ENCODE assay signal across 11 mouse cellular contexts in the genomic region with DNA sequence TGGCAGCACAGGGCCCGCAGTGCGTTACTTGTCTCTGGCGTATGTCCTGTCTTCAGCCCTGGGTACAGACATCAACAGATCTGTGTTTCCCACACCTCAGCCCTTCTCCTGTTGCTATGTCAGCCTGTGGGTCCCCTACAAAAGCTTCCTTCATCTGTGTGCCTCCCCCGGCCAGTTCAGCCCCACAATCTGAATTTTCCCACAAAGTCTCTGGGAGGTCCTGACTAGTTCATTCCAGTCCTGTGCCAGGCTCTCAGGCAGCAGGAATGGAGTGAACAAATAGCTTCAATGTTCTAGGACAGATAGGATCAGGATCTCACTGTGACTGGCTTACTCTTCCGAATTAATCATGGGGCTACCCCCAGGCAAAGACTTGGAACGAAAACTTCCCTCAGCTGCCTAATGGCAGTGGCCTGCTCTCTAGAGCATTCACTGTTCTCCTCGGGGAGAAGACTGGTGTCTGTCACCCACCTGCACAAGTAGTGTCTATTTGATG. TPM values are rescaled to one million over a fixed set of nuclear protein-coding genes. Genes with fewer than 3 reads are reported as not detected.
DNase-seq lines count a peak whose midpoint lies in the region; ATAC-seq and TF ChIP-seq lines count a peak whose summit lies in the region.
"Had no signal": no experiment of that assay in that cellular context is flagged by ENCODE, and none has a peak within 500 bp of the region (broad histone marks: within the 10 kb centered on the region; RNA-seq: fewer than 3 reads in every experiment).

No protein-coding gene starts in this region.

- no peaks in the 10 kb centered on the region for H3K36me3 ChIP-seq in forebrain, postnatal 0 days (ENCODE audit: insufficient read depth)
- no peaks in the 10 kb centered on the region for H3K36me3 ChIP-seq in forebrain, embryonic 15.5 days
- H3K36me3 ChIP-seq in kidney, postnatal 0 days (ENCODE audit: insufficient read depth, low read length): no peaks in the 10 kb centered on the region
- H3K36me3 ChIP-seq in neural tube, embryonic 13.5 days: no peaks in the 10 kb centered on the region
- no peaks in the 10 kb centered on the region for H3K36me3 ChIP-seq in neural tube, embryonic 15.5 days

- no peak overlapping the region for H3K4me3 ChIP-seq in forebrain, postnatal 0 days (ENCODE audit: low read depth, low read length)
- H3K4me3 ChIP-seq in forebrain, embryonic 15.5 days: no peak overlapping the region
- H3K4me3 ChIP-seq in kidney, postnatal 0 days (replicated peaks; ENCODE audit: low read depth, low read length): no peak overlapping the region
- H3K4me3 ChIP-seq in neural tube, embryonic 13.5 days: no peak overlapping the region
- no peak overlapping the region for H3K4me3 ChIP-seq in neural tube, embryonic 15.5 days (replicated peaks)

- peak; percentile 37 for DNase-seq in forebrain, postnatal 0 days
- no peak for DNase-seq in kidney, postnatal 0 days (ENCODE audit: low spot score)
- no peak for DNase-seq in kidney, postnatal 10 days
- no peak for DNase-seq in neural tube, embryonic 10.5 days (ENCODE audit: extremely low spot score, low spot score)
- DNase-seq in lung, postnatal 4 days: no peak
- DNase-seq: adrenal gland, adult 2 months; cerebellum, adult 11-12 months; lung, postnatal 10 days had no signal

- H3K27me3 ChIP-seq in forebrain, postnatal 0 days (ENCODE audit: insufficient read depth, low read length): no peaks in the 10 kb centered on the region
- H3K27me3 ChIP-seq in forebrain, embryonic 15.5 days: no peaks in the 10 kb centered on the region
- H3K27me3 ChIP-seq in kidney, postnatal 0 days (ENCODE audit: insufficient read depth, low read length): no peaks in the 10 kb centered on the region
- H3K27me3 ChIP-seq in neural tube, embryonic 13.5 days: no peaks in the 10 kb centered on the region
- no peaks in the 10 kb centered on the region for H3K27me3 ChIP-seq in neural tube, embryonic 15.5 days (replicated peaks)

- no peak overlapping the region for H3K9ac ChIP-seq in forebrain, postnatal 0 days
- H3K9ac ChIP-seq in forebrain, embryonic 15.5 days (replicated peaks): no peak overlapping the region
- H3K9ac ChIP-seq in kidney, postnatal 0 days (ENCODE audit: low read depth, low read length): no peak overlapping the region
- H3K9ac ChIP-seq in neural tube, embryonic 13.5 days: no peak overlapping the region
- H3K9ac ChIP-seq in neural tube, embryonic 15.5 days (replicated peaks): no peak overlapping the region

- peak overlapping the region; percentile 54; the same call in 1 of the 2 replicates for H3K27ac ChIP-seq in forebrain, postnatal 0 days (ENCODE audit: low read depth, low read length)
- H3K27ac ChIP-seq in forebrain, embryonic 15.5 days (replicated peaks): no peak overlapping the region
- H3K27ac ChIP-seq in kidney, postnatal 0 days: 0 out of 2 replicates have a peak overlapping the region, but pooled peaks have one; percentile 1
- H3K27ac ChIP-seq in neural tube, embryonic 13.5 days (replicated peaks): no peak overlapping the region
- peak overlapping the region; percentile 56; the same call in 1 of the 2 replicates for H3K27ac ChIP-seq in neural tube, embryonic 15.5 days (replicated peaks)

- H3K9me3 ChIP-seq in forebrain, postnatal 0 days (ENCODE audit: low read length): no peaks in the 10 kb centered on the region
- H3K9me3 ChIP-seq in forebrain, embryonic 15.5 days: no peaks in the 10 kb centered on the region
- H3K9me3 ChIP-seq in kidney, postnatal 0 days (replicated peaks; ENCODE audit: low read length): no peaks in the 10 kb centered on the region
- H3K9me3 ChIP-seq in neural tube, embryonic 13.5 days: no peaks in the 10 kb centered on the region
- no peaks in the 10 kb centered on the region for H3K9me3 ChIP-seq in neural tube, embryonic 15.5 days (replicated peaks)

- ATAC-seq in forebrain, postnatal 0 days: peak; percentile 92
- ATAC-seq in forebrain, embryonic 15.5 days (replicated peaks): no peak; the same call in 1 of the 2 replicates
- peak; percentile 69 for ATAC-seq in kidney, postnatal 0 days (replicated peaks; ENCODE audit: low FRiP score, low read depth)
- ATAC-seq in neural tube, embryonic 13.5 days (ENCODE audit: low read depth): peak; percentile 23; the same call in 1 of the 2 replicates
- ATAC-seq in neural tube, embryonic 15.5 days (ENCODE audit: low FRiP score): peak; percentile 64

- no peak overlapping the region for H3K4me2 ChIP-seq in forebrain, postnatal 0 days (ENCODE audit: low read depth)
- no peak overlapping the region for H3K4me2 ChIP-seq in forebrain, embryonic 15.5 days (replicated peaks)
- no peak overlapping the region for H3K4me2 ChIP-seq in kidney, postnatal 0 days (ENCODE audit: low read length)
- H3K4me2 ChIP-seq in neural tube, embryonic 13.5 days: no peak overlapping the region
- H3K4me2 ChIP-seq in neural tube, embryonic 15.5 days: no peak overlapping the region

- 50% methylated on average over 7 of the region's 7 CpGs for WGBS in forebrain, postnatal 0 days
- 69% methylated on average over 7 of the region's 7 CpGs for WGBS in forebrain, embryonic 15.5 days
- WGBS in kidney, postnatal 0 days: 70% methylated on average over 7 of the region's 7 CpGs
- 76% methylated on average over 7 of the region's 7 CpGs for whole genome bisulfite sequencing in neural tube, embryonic 13.5 days
- 79% methylated on average over 7 of the region's 7 CpGs for WGBS in neural tube, embryonic 15.5 days

- no peaks in the 10 kb centered on the region for H3K4me1 ChIP-seq in forebrain, postnatal 0 days (ENCODE audit: insufficient read depth)
- no peaks in the 10 kb centered on the region for H3K4me1 ChIP-seq in forebrain, embryonic 15.5 days
- H3K4me1 ChIP-seq in kidney, postnatal 0 days (replicated peaks; ENCODE audit: insufficient read depth, low read length): no peaks in the 10 kb centered on the region
- peaks cover 3% of the 10 kb centered on the region; the same call in 1 of the 2 replicates for H3K4me1 ChIP-seq in neural tube, embryonic 13.5 days (replicated peaks)
- no peaks in the 10 kb centered on the region for H3K4me1 ChIP-seq in neural tube, embryonic 15.5 days

- TF ChIP-seq CTCF in forebrain, postnatal 0 days (IDR thresholded peaks at IDR 0.05; ENCODE audit: low read depth): no peak
- no peak for TF ChIP-seq CTCF in kidney, postnatal 0 days (IDR thresholded peaks at IDR 0.05; ENCODE audit: low read depth)

RNA-seq across cellular contexts. Expression of a gene that starts 3.6 kb away (rescaled TPM):
- total RNA-seq in forebrain, postnatal 0 days (2014; rRNA removed): 2.2 and 5.0 TPM in 2 replicates
- polyA plus RNA-seq in forebrain, postnatal 0 days (2015; fragmentation: Nextera tagmentation; extraction: Ambion mirVana): 0.36 and 0.81 TPM in 2 replicates
- polyA plus RNA-seq in forebrain, embryonic 15.5 days (2015; fragmentation: Nextera tagmentation; extraction: Ambion mirVana): 0.15 and 0.49 TPM in 2 replicates
- polyA plus RNA-seq in kidney, postnatal 0 days (2015; fragmentation: Nextera tagmentation; extraction: Ambion mirVana): 2.9 and 3.5 TPM in 2 replicates
- polyA plus RNA-seq in neural tube, embryonic 13.5 days (2015; fragmentation: Nextera tagmentation; extraction: Ambion mirVana): 0.12 and 0.64 TPM in 2 replicates
- polyA plus RNA-seq in neural tube, embryonic 15.5 days (2015; fragmentation: Nextera tagmentation; extraction: Ambion mirVana): 0.44 and 0.95 TPM in 2 replicates

Comparison
In these comparisons a context has a peak if more than half of its experiments do, and no peak if none do; other contexts are left out.
1. H3K27ac ChIP-seq: peak in forebrain, postnatal 0 days (single experiment), kidney, postnatal 0 days (single experiment) and neural tube, embryonic 15.5 days (single experiment); none in forebrain, embryonic 15.5 days (single experiment) and neural tube, embryonic 13.5 days (single experiment).